Mouse (Mus musculus) forebrain, embryonic 13.5 days (tissue): ENCODE measurements at regions not wholly inside any gene's neighbourhood (a gene's known extent, or its start where the extent isn't known, plus 50 kb on each side); places are given as distances from the start of the nearest gene placed in this dataset.

Source experiments
- ATAC-seq: fragments of 200-750 bp; cut with Nextera tagmentation; 2 replicates; pipeline ENCODE4 v1.8.0; 2017
- H3K27ac ChIP-seq: fragments of 300-500 bp; sonication (generic); 2 replicates; pipeline ENCODE4 v1.5.1; 2015; ENCODE audit warnings: inconsistent platforms, mild to moderate bottlenecking, moderate library complexity
- H3K27me3 ChIP-seq: fragments of 300-500 bp; sonication (generic); 2 replicates; pipeline ENCODE4 v1.6.1; 2015; ENCODE audit warnings: mild to moderate bottlenecking, inconsistent platforms
- H3K36me3 ChIP-seq: fragments of 300-500 bp; sonication (generic); 2 replicates; pipeline ENCODE4 v1.6.1; 2015; ENCODE audit warnings: mild to moderate bottlenecking, inconsistent platforms; ENCODE audit not compliant: poor library complexity, severe bottlenecking
- H3K4me1 ChIP-seq: fragments of 300-500 bp; sonication (generic); 2 replicates; pipeline ENCODE4 v1.6.1; 2015; ENCODE audit warnings: inconsistent platforms
- H3K4me2 ChIP-seq: fragments of 300-500 bp; sonication (generic); 2 replicates; pipeline ENCODE4 v1.6.1; 2015; ENCODE audit warnings: inconsistent platforms, mild to moderate bottlenecking, moderate library complexity
- H3K4me3 ChIP-seq: fragments of 300-500 bp; sonication (generic); 2 replicates; pipeline ENCODE4 v1.5.1; 2015; ENCODE audit warnings: mild to moderate bottlenecking, inconsistent platforms
- H3K9ac ChIP-seq: fragments of 300-500 bp; sonication (generic); 2 replicates; pipeline ENCODE4 v1.6.1; 2015; ENCODE audit warnings: mild to moderate bottlenecking, inconsistent platforms
- H3K9me3 ChIP-seq: fragments of 300-500 bp; sonication (generic); replicated peaks from 2 replicates; pipeline ENCODE4 v1.6.1; 2016; ENCODE audit warnings: inconsistent platforms
- WGBS: fragments of 180-500 bp; shearing (Covaris S2); methylation state at CpG from one replicate; pipeline ENCODE4 v1.1.7; 2015; 5-methylcytosine and 5-hydroxymethylcytosine counted together

- H3K9me3 ChIP-seq = no peaks in the 10 kb centered on the region
- H3K27me3 ChIP-seq = no peaks in the 10 kb centered on the region
- WGBS = 53% methylated on average over 2 of the region's 2 CpGs
- no peak overlapping the region for H3K4me3 ChIP-seq
- no peak overlapping the region for H3K4me2 ChIP-seq
- no peaks in the 10 kb centered on the region for H3K36me3 ChIP-seq
- no peak overlapping the region for H3K27ac ChIP-seq
- no peaks in the 10 kb centered on the region for H3K4me1 ChIP-seq
- H3K9ac ChIP-seq = no peak overlapping the region
- peak; percentile 63; the same call in 1 of the 2 replicates for ATAC-seq
These were observed 1207.9 kb downstream of the Nxph1 start for GRCm38 (mm10) chr6:10156097-10156496.

DNA sequence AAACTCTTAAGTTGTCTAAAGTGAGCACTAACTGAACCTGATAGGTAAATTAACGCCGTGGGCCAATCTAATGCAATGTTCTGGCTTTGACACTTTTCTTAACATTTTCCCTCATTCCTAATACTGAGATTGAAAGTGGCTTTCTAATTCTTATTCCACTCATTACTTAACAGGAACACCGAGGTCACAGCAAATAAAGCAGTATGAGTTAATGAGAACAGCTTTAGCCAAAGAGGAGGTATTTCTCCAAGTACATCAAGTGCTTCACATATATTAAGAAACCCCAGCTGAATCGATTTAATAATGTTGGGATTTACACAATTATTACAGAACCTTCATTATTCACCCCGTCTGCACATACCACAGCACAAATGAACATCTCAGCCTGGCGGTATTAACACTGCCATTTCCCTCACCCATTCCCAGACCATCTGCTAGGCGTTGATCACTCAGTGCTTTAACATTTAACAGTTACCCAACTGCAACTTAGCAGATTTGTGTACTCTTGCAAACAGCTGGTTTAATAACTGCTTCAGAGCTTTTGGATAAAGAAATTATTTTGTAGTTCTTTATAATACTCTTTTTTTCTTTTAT is 1233.5 kb downstream of the Nxph1 start:
- no peaks in the 10 kb centered on the region for H3K36me3 ChIP-seq
- 58% methylated on average over 7 of the region's 7 CpGs for WGBS
- no peak overlapping the region for H3K4me3 ChIP-seq
- no peaks in the 10 kb centered on the region for H3K9me3 ChIP-seq
- no peak overlapping the region for H3K27ac ChIP-seq
- H3K4me2 ChIP-seq = no peak overlapping the region
- no peaks in the 10 kb centered on the region for H3K27me3 ChIP-seq
- peak; percentile 89 for ATAC-seq
- no peaks in the 10 kb centered on the region for H3K4me1 ChIP-seq
- no peak overlapping the region for H3K9ac ChIP-seq

DNA sequence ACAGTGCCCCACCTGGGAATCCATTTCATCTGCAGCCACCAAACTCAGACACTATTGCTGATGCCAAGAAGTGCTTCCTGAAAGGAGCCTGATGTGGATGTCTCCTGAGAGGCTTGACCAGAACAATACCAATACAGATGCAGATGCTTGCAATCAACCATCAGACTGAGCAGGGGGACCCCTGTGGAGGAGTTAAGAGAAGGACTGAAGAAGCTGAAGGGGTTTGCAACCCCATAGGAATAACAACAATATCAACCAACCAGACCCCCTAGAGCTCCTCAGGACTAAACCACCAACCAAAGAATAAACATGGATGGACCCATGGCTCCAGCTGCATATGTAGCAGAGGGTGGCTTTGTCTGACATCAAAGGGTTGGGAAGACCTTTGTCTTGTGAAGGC is 1237.7 kb downstream of the Nxph1 start:
- Histone ChIP-seq H3K27ac (no peak overlapping the region), H3K9me3 (no peaks in the 10 kb centered on the region), H3K4me1 (no peaks in the 10 kb centered on the region), H3K36me3 (no peaks in the 10 kb centered on the region), H3K9ac (no peak overlapping the region), H3K27me3 (no peaks in the 10 kb centered on the region), H3K4me3 (no peak overlapping the region), H3K4me2 (no peak overlapping the region)
- ATAC-seq = no peak
